Mouse (Mus musculus) lung, adult 18-20 months (tissue): ENCODE results near the gene Aurkb.
A peak's percentile ranks its signal among the peaks of the same experiment; 100 is the strongest.

Experiments
- DNase-seq, 2 experiments: peaks; one replicate each; pipeline ENCODE4 v3.0.0; 2022; ENCODE audit warnings: mixed read lengths in 2 of 2

Gene Aurkb

GRCm38 (mm10) chr11:69036486-69037230 lies 8.8 kb upstream of the Aurkb start:
- DNase-seq = peak; percentile 87 to 88

- DNase-seq = peak; percentile 84 to 87
Measured at GRCm38 (mm10) chr11:69037231-69038061, 8.0 kb upstream of the Aurkb start.

- DNase-seq = no peak
Measured at GRCm38 (mm10) chr11:69038173-69038572, 7.3 kb upstream of the Aurkb start.

- DNase-seq = no peak
Measured at GRCm38 (mm10) chr11:69046395-69046774, 938 bp downstream of the Aurkb start.

- DNase-seq = no peak
Measured at GRCm38 (mm10) chr11:69047592-69047991, 2.1 kb downstream of the Aurkb start.

GRCm38 (mm10) chr11:69048151-69048550 lies 2.7 kb downstream of the Aurkb start:
- no peak for DNase-seq

GRCm38 (mm10) chr11:69050748-69051147 lies 5.3 kb downstream of the Aurkb start:
- no peak for DNase-seq

- DNase-seq = no peak
Measured at GRCm38 (mm10) chr11:69051771-69052170, 6.3 kb downstream of the Aurkb start.

GRCm38 (mm10) chr11:69052824-69053421 lies 7.5 kb downstream of the Aurkb start:
- no peak for DNase-seq

GRCm38 (mm10) chr11:69053848-69054247 lies 8.4 kb downstream of the Aurkb start:
- no peak for DNase-seq

GRCm38 (mm10) chr11:69058265-69058664 lies 12.8 kb downstream of the Aurkb start:
- no peak for DNase-seq

GRCm38 (mm10) chr11:69058729-69059356 lies 13.4 kb downstream of the Aurkb start:
- no peak for DNase-seq

GRCm38 (mm10) chr11:69059357-69059974 lies 14.0 kb downstream of the Aurkb start, which contains the start of gene Borcs6:
Gene Borcs6, plus strand, starts transcription at chr11:69059717.
- DNase-seq = peak; percentile 98

- peak in 1 of 2 experiments; percentile 53 for DNase-seq
Measured at GRCm38 (mm10) chr11:69059975-69060411, 14.5 kb downstream of the Aurkb start.

GRCm38 (mm10) chr11:69060448-69061254 lies 15.2 kb downstream of the Aurkb start:
- peak in 1 of 2 experiments; percentile 36 for DNase-seq

- no peak for DNase-seq
Measured at GRCm38 (mm10) chr11:69061255-69061912, 15.9 kb downstream of the Aurkb start.

GRCm38 (mm10) chr11:69062194-69062760 lies 16.8 kb downstream of the Aurkb start:
- DNase-seq = peak; percentile 77 to 81

GRCm38 (mm10) chr11:69062761-69063224 lies 17.3 kb downstream of the Aurkb start:
- DNase-seq = peak; percentile 96

GRCm38 (mm10) chr11:69063413-69064201 lies 18.2 kb downstream of the Aurkb start:
- DNase-seq = peak; percentile 69 to 74
